Mouse (Mus musculus) spleen, postnatal 4 days (tissue): ENCODE measurements around the gene Lysmd3.

ENCODE experiments used
- DNase-seq, 2 experiments: peaks; one replicate each; pipeline ENCODE4 v3.0.0; 2022; ENCODE audit warnings: low spot score in 2 of 2

Lysmd3 gene

DNA sequence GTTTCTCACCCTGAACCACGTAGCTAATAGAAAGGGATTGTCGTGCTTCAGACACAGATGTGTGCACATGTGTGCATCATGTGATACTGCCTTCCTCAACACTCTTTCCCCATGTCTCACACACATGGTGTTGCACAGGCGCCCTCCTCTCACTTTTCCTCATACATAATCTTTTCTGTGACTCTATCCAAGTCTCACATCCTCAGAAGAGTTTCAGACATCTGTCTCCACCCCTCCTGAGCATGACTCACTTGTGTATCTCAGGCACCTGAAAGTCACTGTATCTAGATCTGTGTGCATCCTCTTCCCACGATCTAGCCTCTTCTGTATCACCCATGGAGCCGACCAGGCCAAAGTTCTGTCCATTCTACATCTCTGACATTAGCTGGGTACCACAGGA, 10.2 kb downstream of the Lysmd3 start:
- DNase-seq: no peak

DNA sequence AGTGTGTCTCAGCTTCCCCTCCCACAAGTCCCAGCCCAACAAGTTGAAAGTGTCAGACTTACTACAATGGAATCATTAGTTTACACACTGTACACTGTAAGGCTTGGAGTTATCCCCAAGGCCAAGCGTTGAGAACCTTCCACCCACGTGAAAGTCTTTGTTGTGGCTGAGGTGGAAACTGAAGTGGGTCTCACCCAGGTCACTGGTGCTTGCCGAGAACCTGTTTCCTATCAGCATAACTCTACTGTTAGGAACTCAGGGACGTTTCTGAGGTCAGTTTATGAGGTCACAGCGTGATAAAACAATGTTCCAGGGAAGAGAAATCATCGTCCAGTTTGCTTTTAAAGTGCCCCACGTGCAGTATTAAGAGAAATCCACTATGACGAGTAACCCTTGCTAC, 17.9 kb downstream of the Lysmd3 start:
- DNase-seq: peak in 1 of 2 experiments; percentile 29

DNA sequence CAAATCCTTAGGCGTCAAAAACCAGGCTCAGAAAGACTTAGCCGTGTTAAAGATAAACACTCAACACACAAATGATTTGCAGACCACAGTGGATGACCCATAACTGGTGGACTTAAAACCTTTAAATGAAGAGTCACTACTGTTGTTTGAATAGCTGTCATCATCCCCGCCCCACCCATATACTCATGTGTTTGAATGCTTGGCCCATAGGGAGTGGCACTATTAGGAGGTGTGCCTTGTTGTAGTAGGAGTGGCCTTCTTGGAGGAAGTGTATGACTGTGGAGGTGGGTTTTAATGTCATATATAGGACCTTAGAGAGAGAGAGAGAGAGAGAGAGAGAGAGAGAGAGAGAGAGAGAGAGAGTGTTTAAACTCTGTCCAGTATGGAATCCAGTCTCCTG, 25.6 kb downstream of the Lysmd3 start:
- no peak for DNase-seq

DNA sequence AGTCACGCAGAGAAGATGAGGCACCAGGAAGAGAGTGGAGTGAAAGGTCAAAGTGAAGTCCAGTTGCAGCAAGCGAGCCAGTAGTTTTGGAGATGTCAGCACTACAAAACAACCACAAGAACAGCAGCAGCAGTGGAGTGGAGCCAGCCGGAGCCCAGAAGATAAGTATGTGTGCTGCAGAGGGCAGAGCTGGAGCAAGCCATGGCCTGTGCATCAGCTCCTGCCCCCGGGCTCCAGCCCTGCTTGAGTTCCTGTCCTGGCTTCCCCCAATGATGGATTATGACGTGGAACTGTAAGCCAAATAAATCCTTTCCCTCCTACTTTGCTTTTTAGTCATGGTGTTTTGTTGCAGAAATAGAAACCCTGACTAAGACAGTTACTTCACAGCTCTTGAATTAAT, 26.8 kb downstream of the Lysmd3 start:
- no peak for DNase-seq

DNA sequence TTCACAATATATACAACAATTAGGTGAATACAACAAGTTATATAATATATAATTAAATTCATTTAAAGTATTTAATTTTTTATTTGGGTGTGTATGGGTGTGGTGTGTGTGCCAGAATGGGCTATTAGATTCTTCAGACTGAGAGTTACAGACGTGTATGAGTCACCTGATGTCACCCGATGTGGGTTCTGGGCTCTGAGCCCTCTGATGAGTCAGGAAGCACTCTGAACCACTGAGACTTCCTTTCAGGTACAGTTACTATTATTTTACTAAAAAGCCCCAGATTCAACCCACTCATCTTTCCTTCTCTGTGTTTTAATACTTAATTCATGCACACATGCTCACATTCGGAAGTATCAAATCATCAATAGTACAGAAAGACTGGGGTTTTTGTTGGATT, 27.4 kb downstream of the Lysmd3 start:
- DNase-seq: no peak

DNA sequence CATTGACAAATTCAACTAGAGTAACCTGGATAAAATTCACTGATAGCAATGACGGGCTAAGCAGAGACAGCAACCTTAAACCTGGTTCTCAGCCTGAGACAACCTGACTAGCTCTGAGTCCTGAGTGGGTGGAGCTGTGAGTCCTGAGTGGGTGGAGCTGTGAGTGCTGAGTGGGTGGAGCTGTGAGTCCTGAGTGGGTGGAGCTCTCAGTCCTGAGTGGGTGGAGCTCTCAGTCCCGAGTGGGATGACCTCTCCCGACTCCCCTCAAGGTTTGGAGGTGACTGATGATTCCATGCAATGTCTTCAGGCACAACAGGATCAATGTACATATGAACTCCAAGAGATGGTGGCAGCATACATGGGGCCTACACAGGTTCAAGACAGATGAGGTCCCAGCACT, 32.1 kb downstream of the Lysmd3 start:
- no peak for DNase-seq

DNA sequence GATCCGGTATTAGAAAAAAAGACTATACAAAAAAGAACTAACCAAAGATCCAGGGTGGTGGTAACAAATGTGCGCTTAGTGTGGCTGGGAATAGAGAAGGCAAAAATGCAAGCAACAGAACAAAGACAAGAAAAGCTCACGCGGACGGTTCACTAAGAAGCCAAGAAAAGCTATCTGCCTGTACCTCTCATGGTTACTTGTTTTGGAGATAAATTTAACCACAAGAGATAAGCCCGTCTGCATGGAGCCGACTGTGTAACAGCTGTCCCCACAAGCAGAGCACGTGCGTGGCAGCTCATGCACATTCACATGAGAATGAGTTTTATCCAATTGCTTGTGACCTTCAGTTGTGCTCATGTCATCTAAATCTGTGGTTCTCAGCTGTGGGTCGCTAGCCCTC, 33.0 kb downstream of the Lysmd3 start:
- DNase-seq: no peak

DNA sequence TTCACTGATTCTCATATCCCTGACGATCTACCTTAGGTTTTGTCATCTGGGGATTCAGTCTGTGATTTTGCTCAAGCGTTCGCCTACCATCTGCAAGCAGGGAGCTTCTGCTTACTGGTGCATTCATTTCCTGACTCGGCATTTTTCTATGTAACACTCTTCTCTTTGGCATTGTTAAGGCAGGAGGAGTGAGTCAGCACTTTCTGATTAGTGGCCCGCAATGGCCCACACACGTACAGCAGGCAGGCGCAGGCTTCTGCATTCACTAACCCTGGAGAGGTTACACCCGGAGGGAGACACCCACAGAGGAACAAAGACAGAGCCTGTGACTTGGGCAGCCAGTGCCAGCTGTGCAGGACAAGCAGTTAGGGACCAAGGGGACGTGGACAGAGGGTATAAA, 34.1 kb downstream of the Lysmd3 start:
- no peak for DNase-seq

DNA sequence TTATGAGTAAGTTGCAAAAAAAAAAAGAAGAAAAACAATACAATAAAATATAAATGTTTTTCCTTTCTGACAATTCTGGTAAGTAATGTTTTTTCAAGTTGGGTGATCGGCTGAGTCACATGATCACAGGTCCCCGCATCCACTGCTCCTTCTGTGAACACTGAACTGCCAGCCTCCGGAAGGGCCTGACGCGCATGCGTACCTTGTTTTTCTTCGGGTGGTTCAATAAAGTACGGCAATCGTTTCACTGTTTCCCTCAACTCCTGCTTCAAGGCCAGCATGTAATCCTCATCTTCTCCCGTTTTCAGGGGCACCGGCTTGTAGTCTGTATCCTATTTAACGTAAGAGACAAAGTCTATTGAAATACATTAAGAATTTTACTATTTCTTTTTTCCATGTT, 37.0 kb downstream of the Lysmd3 start:
- DNase-seq: peak in 1 of 2 experiments; percentile 50

DNA sequence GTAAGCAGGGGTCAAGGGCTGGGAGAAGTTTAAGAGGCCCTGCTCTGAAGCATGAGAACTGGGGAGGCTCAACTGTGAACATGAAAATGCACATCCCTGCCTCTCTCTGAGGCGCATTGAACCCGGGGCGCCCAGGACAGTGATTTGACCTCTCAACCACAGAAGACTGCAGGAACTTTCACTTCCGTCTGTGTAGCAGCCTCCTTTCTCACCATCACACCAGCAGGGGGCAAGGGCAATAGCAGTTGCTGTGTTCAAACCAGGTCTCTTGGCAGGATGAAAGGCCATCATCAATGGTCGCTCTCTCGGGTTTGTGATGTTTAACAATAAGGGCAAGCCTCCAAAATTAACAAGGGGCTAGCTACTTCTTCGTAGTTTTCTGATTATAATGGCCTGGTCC, 45.7 kb downstream of the Lysmd3 start:
- DNase-seq: no peak

DNA sequence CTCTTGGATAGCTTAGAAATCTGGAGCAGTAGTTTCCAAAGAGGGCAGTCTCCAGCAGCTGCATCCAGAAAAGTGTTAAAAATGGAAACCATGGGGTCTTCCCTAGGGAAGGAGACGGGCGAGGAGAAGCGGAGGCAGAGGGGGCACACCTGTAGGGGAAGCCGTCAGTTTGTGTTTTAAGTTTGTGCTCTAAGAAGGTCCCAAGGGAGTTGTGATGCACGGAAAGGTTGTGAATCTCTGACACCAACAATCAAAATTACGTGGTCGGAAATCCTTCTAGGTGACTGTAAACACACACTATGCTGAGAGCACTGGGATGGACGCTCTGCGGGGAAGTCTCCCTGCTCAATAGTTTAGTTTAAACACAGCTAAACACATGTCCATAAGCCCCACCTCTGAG, 46.2 kb downstream of the Lysmd3 start:
- DNase-seq: no peak

DNA sequence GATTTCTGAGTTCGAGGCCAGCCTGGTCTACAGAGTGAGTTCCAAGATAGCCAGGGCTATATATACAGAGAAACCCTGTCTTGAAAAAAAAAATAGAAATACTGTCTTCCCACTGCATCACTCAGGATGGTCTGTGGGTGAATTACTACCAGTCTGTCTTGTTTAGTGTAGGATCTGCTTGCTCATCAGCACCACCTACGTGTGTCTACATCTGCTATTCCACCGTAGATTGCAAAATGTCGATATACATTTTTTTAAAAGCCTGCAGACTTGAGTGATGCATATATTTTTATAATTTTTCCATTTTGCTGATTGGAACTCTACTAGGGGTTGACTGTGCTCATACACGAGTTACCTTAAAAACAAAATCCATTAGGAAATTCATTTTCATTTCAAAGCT, 48.8 kb downstream of the Lysmd3 start:
- DNase-seq: no peak

DNA sequence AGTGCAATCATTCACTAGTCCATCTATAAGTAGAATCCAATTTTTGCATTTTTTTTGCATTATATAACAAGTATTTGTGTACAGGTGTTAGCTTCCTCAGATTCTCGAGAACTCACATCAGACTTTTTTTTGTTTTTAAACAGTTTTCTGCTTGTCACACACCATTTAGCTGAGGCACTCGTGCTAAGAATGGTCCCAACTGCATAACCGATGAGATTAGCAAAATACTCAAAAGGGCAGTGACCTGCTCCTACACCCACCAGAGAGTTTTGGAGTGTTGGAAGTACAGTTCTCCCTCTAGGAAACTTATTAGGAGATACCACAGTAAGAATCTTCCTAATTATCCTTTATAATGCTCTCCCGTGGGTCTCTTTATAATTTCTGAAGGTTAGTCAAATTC, 52.3 kb downstream of the Lysmd3 start:
- no peak for DNase-seq

DNA sequence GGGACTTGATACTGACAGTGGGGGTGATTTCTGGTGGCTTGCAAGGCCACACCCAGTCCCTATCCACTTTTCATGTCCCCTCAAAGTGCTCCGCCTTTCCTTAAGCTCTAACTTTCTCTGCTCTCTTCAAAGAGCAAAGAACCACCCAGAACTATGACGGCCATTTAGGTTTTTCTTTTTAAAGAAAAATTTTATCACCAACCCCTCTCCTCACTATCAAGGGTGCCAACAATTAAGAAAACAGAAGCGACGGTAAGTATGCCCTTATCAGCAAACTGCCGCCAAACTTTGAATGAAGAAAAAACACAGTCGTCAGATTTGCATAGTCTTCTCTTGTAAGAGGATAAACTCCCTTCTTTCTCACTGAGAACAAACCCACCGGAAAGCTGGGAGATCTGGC, 52.8 kb downstream of the Lysmd3 start:
- no peak for DNase-seq

DNA sequence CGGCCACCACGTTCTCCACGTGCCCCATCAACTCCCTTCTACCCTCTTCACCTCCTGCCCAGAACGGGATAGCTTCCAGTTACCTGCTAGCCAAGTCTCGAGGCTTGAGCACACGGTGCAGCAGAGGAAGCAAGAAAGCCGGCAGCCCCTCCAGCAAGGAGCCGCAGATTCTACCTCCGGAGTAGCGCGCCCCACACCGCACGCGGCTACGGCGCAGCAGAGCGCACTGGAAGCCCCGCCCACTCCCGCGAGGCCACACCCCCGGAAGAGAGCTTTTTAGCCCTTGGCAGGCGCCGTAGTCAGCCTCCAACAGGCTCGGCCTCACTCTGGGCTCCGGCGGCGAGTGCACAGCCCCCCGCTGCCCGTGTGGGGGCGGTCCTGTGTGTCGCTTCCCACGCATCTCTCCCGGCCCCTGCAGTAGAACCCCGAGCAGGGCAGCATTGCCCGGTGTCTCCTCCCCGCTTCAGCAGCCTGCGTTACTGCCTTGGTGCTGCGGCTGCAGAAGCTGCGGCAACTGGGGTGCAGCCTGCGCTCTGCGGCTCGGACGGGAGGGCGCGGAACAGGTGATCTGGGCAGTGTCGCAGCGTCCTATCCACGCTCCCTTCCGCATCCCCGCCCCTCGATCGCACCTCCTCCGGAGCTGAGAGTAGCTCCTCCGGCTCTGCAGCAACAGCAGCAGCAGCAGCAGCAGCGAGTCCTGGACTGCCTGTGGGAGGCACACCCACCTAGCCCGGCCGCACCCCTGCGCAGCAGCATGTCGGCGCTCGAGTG, 53.5 kb downstream of the Lysmd3 start, which contains the start of the genes Polr3g and Mblac2:
Polr3g (minus strand) TSS at position 239 of the 771 bp plus-strand sequence.
Mblac2 (plus strand) TSS at position 567 of the 771 bp plus-strand sequence.
- DNase-seq: peak; percentile 97 to 99

DNA sequence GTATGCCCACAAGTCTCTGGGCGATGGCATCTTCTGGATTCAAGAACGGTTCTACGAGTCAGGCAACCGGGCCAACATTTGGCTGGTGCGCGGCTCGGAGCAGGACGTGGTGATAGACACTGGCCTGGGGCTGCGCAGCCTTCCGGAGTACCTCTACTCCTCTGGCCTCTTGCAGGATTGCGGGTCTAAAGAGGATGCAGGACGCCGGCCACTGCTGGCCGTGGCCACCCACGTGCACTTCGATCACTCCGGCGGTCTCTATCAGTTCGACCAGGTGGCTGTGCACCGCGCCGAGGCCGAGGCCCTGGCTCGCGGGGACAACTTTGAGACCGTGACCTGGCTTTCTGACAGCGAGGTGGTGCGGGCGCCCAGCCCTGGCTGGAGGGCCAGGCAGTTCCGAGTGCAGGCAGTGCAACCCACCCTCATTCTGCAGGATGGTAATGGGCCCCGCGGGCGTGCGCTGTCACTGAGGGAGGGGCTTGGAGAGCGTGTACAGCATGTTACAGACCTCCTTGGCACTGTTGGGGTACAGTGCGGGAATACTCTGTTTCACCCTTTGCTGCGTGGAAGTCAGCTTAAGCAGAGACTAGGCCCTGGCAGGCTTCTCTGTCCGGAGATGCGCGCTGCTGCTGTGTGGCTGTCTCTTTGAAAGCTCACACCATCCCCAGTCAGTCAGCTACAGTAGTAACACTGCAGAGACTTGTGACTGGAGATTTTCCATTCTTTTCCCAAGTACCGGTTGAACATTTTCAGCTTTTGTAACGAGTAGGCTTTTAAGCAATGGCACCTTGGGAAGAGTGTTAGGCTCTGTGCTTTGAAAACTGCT, 54.3 kb downstream of the Lysmd3 start:
- DNase-seq: peak; percentile 40 to 89

DNA sequence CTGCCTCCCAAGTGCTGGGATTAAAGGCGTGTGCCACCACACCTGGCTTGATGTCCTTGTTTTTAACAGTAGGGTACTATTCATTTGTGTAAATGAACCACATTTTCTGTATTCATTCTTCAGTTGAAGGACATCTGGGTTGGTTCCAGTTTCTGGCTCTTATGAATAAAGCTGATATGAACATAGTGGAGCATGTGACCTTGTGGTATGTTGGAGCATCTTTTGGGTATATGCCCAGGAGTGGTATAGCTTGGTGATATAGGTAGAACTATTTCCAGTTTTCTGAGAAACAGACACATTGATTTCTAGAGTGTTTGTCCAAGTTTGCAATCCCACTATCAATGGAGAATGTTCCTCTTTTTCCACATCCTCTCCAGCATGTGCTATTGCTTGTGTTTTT, 56.4 kb downstream of the Lysmd3 start:
- no peak for DNase-seq
